Mouse (Mus musculus) bone marrow macrophage, adult 2 months (primary cell): ENCODE data around the gene Dpp9.

Source experiments
- CTCF ChIP-seq: IDR thresholded peaks from 2 replicates; pipeline ENCODE4 v1.5.1; 2012; ENCODE audit warnings: low read depth, mild to moderate bottlenecking, low read length, moderate library complexity
- POLR2A ChIP-seq: IDR thresholded peaks from 2 replicates; pipeline ENCODE4 v1.6.1; 2012; ENCODE audit warnings: mild to moderate bottlenecking, low read depth, low read length, borderline replicate concordance

DNA sequence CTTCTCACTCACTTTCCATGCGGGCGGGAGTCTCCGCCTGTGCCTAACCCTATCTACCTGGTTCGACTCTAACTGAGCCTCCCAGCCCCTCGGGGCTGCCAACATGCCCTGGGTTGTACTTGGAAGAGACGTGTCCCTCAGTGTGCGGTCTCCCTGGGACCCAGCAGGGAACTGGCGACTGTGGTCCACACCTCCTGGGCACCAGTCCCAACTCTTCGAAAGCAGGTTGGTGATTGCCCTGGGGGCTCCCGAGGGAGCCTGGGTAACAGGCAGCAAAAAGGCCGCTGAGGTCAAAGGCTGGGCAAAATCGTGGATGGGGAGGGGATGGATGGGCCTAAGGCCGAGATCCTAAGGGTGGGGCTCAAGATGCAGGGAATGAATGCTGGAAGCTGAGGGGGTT lies 1.0 kb downstream of the Dpp9 start:
- TF ChIP-seq POLR2A (no peak), CTCF (no peak)
